Mouse (Mus musculus) limb, embryonic 14.5 days (tissue): ENCODE results near the gene Arl15. TPM values are rescaled to one million over a fixed set of nuclear protein-coding genes. Genes with fewer than 3 reads are reported as not detected.

Experiments used
- ATAC-seq: fragments of 200-750 bp; cut with Nextera tagmentation; 2 replicates; pipeline ENCODE4 v1.8.0; 2017; ENCODE audit warnings: low read depth, moderate number of reproducible peaks, moderate TSS enrichment; ENCODE audit not compliant: low FRiP score
- DNase-seq: peaks from one replicate; pipeline ENCODE4 v3.0.0-alpha.2; 2015; ENCODE audit warnings: low spot score
- H3K27ac ChIP-seq: fragments of 300-500 bp; sonication (generic); replicated peaks from 2 replicates; pipeline ENCODE4 v1.5.1; 2014; ENCODE audit warnings: low read depth, mild to moderate bottlenecking, low read length, moderate library complexity, mixed read lengths
- H3K27me3 ChIP-seq: fragments of 300-500 bp; sonication (generic); 2 replicates; pipeline ENCODE4 v1.6.1; 2014; ENCODE audit warnings: low read length, mixed read lengths; ENCODE audit not compliant: control insufficient read depth, insufficient read depth
- H3K36me3 ChIP-seq: fragments of 300-500 bp; sonication (generic); 2 replicates; pipeline ENCODE4 v1.6.1; 2014; ENCODE audit warnings: mild to moderate bottlenecking, low read length, moderate library complexity, mixed read lengths; ENCODE audit not compliant: control insufficient read depth, insufficient read depth
- H3K4me1 ChIP-seq: fragments of 300-500 bp; sonication (generic); 2 replicates; pipeline ENCODE4 v1.6.1; 2014; ENCODE audit warnings: antibody characterized with exemption, low read length, mixed read lengths; ENCODE audit not compliant: control insufficient read depth, insufficient read depth
- H3K4me2 ChIP-seq: fragments of 300-500 bp; sonication (generic); replicated peaks from 2 replicates; pipeline ENCODE4 v1.6.1; 2014; ENCODE audit warnings: low read depth, mild to moderate bottlenecking, low read length, moderate library complexity; ENCODE audit not compliant: severe bottlenecking
- H3K4me3 ChIP-seq: fragments of 300-500 bp; sonication (generic); replicated peaks from 2 replicates; pipeline ENCODE4 v1.5.1; 2014; ENCODE audit warnings: low read length
- H3K9ac ChIP-seq: fragments of 300-500 bp; sonication (generic); 2 replicates; pipeline ENCODE4 v1.6.1; 2014; ENCODE audit warnings: mild to moderate bottlenecking, low read depth, low read length, moderate library complexity; ENCODE audit not compliant: severe bottlenecking
- H3K9me3 ChIP-seq: fragments of 300-500 bp; sonication (generic); 2 replicates; pipeline ENCODE4 v1.6.1; 2016; ENCODE audit warnings: low read length; ENCODE audit not compliant: control insufficient read depth
- POLR2A ChIP-seq: fragments of 200-500 bp; IDR thresholded peaks from 2 replicates; pipeline ENCODE4 v1.8.0; 2012; ENCODE audit warnings: inconsistent platforms, mild to moderate bottlenecking, moderate library complexity, borderline replicate concordance; ENCODE audit not compliant: insufficient read depth, insufficient read length; ENCODE audit errors: extremely low read depth
- WGBS: fragments of 180-500 bp; shearing (Covaris S2); extraction: QIAGEN DNeasy Blood & Tissue Kit; methylation state at CpG from one replicate; pipeline ENCODE4 v1.1.7; 2014; 5-methylcytosine and 5-hydroxymethylcytosine counted together
- polyA plus RNA-seq, 2 experiments: library from polyadenylated mRNA; depleted of rRNA in 1 of 2; stranded (reverse) in 1 of 2; unstranded in 1 of 2; fragments of >200 nt; fragmentation: Nextera tagmentation in 1 of 2; extraction: Ambion mirVana in 1 of 2; gene quantifications; 2 replicates each; pipeline versions ENCODE4 v1.2.1 to v1.2.3; 2012 to 2014

The Arl15 gene
- polyA plus RNA-seq, 2 experiments: 10.1 to 10.7 TPM

DNA sequence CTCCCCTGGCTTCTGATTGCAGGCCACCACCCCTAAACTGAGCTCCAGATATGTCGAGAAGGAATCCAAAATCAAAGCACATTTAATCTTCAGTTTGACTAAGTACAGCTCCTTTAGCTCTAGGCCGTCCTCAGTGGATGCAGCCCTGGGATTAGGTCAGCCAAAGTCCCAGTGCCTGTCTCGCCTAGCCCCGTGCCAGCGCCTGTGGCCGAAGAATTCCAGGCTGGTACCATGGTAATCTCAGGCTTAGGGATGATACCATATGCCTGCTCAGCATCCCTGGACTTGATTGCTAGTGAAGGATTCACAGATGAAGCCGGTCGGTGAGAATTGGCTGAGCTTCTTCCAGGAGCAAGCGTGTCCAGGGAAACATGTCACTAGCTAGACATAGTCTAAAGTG lies 261.4 kb downstream of the Arl15 start:
- no peak for TF ChIP-seq POLR2A
- Histone ChIP-seq H3K27me3 (no peaks in the 10 kb centered on the region), H3K9me3 (no peaks in the 10 kb centered on the region), H3K4me3 (no peak overlapping the region), H3K4me1 (no peaks in the 10 kb centered on the region), H3K27ac (no peak overlapping the region), H3K36me3 (no peaks in the 10 kb centered on the region), H3K4me2 (no peak overlapping the region), H3K9ac (no peak overlapping the region)
- ATAC-seq: no peak
- WGBS: 87% methylated on average over 9 of the region's 9 CpGs
- no peak for DNase-seq

DNA sequence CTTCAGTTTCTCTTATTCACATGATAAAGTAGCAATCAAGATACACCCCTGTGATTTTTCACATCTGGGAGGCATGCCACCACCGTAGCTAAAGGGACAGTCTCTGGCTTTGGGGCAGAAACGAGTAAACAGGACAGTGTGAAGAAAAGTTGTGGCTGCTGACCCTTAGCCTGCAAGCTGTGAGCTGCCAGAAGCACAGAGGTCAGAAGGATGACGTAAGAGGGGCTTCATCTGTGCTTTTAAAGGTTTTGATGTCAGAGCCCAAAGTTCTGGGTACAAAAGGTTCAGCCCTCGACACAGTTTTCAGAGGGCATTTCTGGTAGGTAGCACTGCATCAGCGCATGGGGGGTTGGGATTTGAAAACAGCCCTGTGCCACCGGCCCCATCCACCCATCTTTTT lies 266.0 kb downstream of the Arl15 start:
- no peaks in the 10 kb centered on the region for H3K4me1 ChIP-seq
- no peaks in the 10 kb centered on the region for H3K27me3 ChIP-seq
- DNase-seq: no peak
- TF ChIP-seq POLR2A: no peak
- H3K9me3 ChIP-seq: no peaks in the 10 kb centered on the region
- H3K36me3 ChIP-seq: no peaks in the 10 kb centered on the region
- WGBS: 73% methylated on average over 6 of the region's 6 CpGs
- H3K4me2 ChIP-seq: no peak overlapping the region
- H3K27ac ChIP-seq: no peak overlapping the region
- H3K4me3 ChIP-seq: no peak overlapping the region
- no peak for ATAC-seq
- no peak overlapping the region for H3K9ac ChIP-seq

DNA sequence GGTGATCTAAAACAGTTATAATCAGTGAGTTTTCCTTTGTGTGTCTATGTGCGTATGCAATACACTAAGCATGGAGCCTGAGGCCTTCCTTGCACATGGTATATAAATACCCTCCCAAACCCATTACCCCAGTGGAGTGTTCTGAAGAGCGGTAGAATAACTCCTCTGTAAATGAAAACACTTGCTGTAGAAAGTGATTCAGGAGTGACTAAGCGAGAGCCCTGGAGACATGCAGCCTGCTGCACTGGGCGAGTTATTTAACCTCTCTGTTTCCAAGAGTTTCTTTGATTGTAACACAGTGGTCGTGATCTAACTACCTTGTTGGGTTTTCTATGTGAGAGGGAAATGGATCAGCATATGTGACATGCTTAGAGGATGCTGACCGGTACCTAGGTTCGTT lies 266.9 kb downstream of the Arl15 start:
- TF ChIP-seq POLR2A: no peak
- no peak overlapping the region for H3K27ac ChIP-seq
- no peak for DNase-seq
- no peak for ATAC-seq
- no peaks in the 10 kb centered on the region for H3K4me1 ChIP-seq
- no peak overlapping the region for H3K9ac ChIP-seq
- no peaks in the 10 kb centered on the region for H3K9me3 ChIP-seq
- H3K36me3 ChIP-seq: no peaks in the 10 kb centered on the region
- WGBS: 77% methylated on average over 7 of the region's 7 CpGs
- no peaks in the 10 kb centered on the region for H3K27me3 ChIP-seq
- H3K4me2 ChIP-seq: no peak overlapping the region
- no peak overlapping the region for H3K4me3 ChIP-seq

DNA sequence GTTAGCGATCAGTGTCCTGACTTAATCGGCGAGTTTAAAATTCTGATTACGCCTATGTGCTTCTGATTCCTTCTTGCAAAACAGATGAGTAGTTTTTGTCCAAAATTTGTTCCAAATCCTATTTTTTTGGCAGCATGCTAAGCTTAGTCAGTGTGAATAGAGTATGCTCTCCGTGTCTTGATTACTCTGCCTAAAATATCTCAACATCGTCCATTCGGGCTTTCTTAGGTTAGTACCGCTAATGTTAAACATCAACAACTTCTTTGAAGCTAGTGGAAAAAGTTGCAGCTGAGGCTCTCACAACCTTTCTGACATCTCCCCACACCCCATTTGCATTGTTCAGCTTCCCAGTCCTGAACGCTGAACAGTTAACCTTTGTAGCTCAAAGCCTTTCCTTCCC lies 269.8 kb downstream of the Arl15 start:
- WGBS: 82% methylated on average over 9 of the region's 9 CpGs
- no peak for TF ChIP-seq POLR2A
- ATAC-seq (no peak), DNase-seq (no peak)
- Histone ChIP-seq H3K27me3 (no peaks in the 10 kb centered on the region), H3K27ac (no peak overlapping the region), H3K4me1 (no peaks in the 10 kb centered on the region), H3K36me3 (no peaks in the 10 kb centered on the region), H3K9me3 (no peaks in the 10 kb centered on the region), H3K4me3 (no peak overlapping the region), H3K9ac (no peak overlapping the region), H3K4me2 (no peak overlapping the region)

GRCm38 (mm10) chr13:114065012-114065411 lies 270.7 kb downstream of the Arl15 start:
- DNase-seq (no peak), ATAC-seq (no peak)
- Histone ChIP-seq H3K4me1 (no peaks in the 10 kb centered on the region), H3K9ac (no peak overlapping the region), H3K27me3 (no peaks in the 10 kb centered on the region), H3K4me3 (no peak overlapping the region), H3K27ac (no peak overlapping the region), H3K4me2 (no peak overlapping the region), H3K9me3 (no peaks in the 10 kb centered on the region), H3K36me3 (no peaks in the 10 kb centered on the region)
- WGBS: 62% methylated on average over 6 of the region's 6 CpGs
- TF ChIP-seq POLR2A: no peak

DNA sequence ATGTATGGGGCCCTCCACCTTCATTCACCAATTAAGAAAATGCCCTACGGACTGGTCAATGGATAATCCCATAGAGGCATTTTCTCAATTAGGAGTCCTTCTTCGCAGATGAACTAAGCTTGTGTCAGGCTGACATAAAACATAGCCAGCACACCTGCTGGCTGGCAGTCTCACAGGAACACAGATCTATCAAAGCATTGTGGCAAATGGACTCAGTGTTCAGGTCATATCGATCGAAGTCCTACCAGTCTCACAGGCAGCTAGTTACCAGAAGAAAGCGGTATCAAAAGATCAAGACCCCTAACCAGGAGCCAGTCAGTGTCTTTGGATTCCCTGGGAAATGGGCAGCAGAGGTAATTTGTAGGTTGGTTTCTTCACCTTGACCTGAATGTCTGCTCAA lies 274.1 kb downstream of the Arl15 start:
- Histone ChIP-seq H3K4me2 (no peak overlapping the region), H3K27ac (no peak overlapping the region), H3K9ac (no peak overlapping the region), H3K9me3 (no peaks in the 10 kb centered on the region), H3K36me3 (no peaks in the 10 kb centered on the region), H3K27me3 (no peaks in the 10 kb centered on the region), H3K4me3 (no peak overlapping the region), H3K4me1 (no peaks in the 10 kb centered on the region)
- ATAC-seq: no peak
- WGBS: 92% methylated on average over 5 of the region's 5 CpGs
- DNase-seq: no peak
- TF ChIP-seq POLR2A: no peak
